Mouse (Mus musculus) heart, adult 11 months (tissue): ENCODE results near the gene Gm49630.
"Not testable (repeated sequence)": the region's sequence is repeated elsewhere in the genome, so short reads cannot be mapped to it uniquely, and the experiment has no call there.

Source experiments
- DNase-seq: peaks from one replicate; pipeline ENCODE4 v3.0.0; 2022

Gm49630 gene

GRCm38 (mm10) chr17:7371879-7372278 lies at the start of gene Gm49630:
Gm49630 (minus strand) TSS chr17:7371979.
- DNase-seq = peak; percentile 48

GRCm38 (mm10) chr17:7420191-7420973 lies 48.6 kb upstream of the Gm49630 start:
- DNase-seq = not testable (repeated sequence)

- DNase-seq = peak; percentile 56
Measured at GRCm38 (mm10) chr17:7414601-7415310, 43.0 kb upstream of the Gm49630 start.

GRCm38 (mm10) chr17:7413336-7413735 lies 41.6 kb upstream of the Gm49630 start:
- DNase-seq = peak; percentile 49

GRCm38 (mm10) chr17:7399770-7400169 lies 28.0 kb upstream of the Gm49630 start:
- DNase-seq = peak; percentile 9

- DNase-seq = peak; percentile 64
Measured at GRCm38 (mm10) chr17:7398198-7398847, 26.5 kb upstream of the Gm49630 start.

- peak; percentile 79 for DNase-seq
Measured at GRCm38 (mm10) chr17:7397079-7397478, 25.3 kb upstream of the Gm49630 start.

GRCm38 (mm10) chr17:7396288-7396687 lies 24.5 kb upstream of the Gm49630 start:
- DNase-seq = not testable (repeated sequence)

GRCm38 (mm10) chr17:7395671-7396070 lies 23.9 kb upstream of the Gm49630 start:
- DNase-seq = peak; percentile 80

- peak; percentile 51 for DNase-seq
Measured at GRCm38 (mm10) chr17:7395116-7395515, 23.3 kb upstream of the Gm49630 start.

- peak; percentile 39 for DNase-seq
Measured at GRCm38 (mm10) chr17:7389898-7390297, 18.1 kb upstream of the Gm49630 start.

GRCm38 (mm10) chr17:7388958-7389356 lies 17.2 kb upstream of the Gm49630 start:
- peak; percentile 37 for DNase-seq

GRCm38 (mm10) chr17:7388341-7388957 lies 16.7 kb upstream of the Gm49630 start:
- DNase-seq = not testable (repeated sequence)

GRCm38 (mm10) chr17:7386016-7386415 lies 14.2 kb upstream of the Gm49630 start:
- peak; percentile 41 for DNase-seq

GRCm38 (mm10) chr17:7385364-7385763 lies 13.6 kb upstream of the Gm49630 start, which contains the start of gene Unc93a2:
Unc93a2 (minus strand) TSS chr17:7385464.
- peak; percentile 29 for DNase-seq

- peak; percentile 78 for DNase-seq
Measured at GRCm38 (mm10) chr17:7383167-7384143, 11.7 kb upstream of the Gm49630 start.

GRCm38 (mm10) chr17:7382711-7383110 lies 10.9 kb upstream of the Gm49630 start:
- peak; percentile 3 for DNase-seq

- peak; percentile 27 for DNase-seq
Measured at GRCm38 (mm10) chr17:7377907-7378306, 6.1 kb upstream of the Gm49630 start.

GRCm38 (mm10) chr17:7376951-7377700 lies 5.3 kb upstream of the Gm49630 start:
- DNase-seq = peak; percentile 21

- DNase-seq = peak; percentile 70
Measured at GRCm38 (mm10) chr17:7369401-7369800, 2.4 kb downstream of the Gm49630 start.
